Mouse (Mus musculus) retina, postnatal 7 days (tissue): Measurements from ENCODE around the gene Ccdc85c.

Source experiments
- DNase-seq: peaks from one replicate; pipeline ENCODE4 v3.0.0-alpha.2; 2012; ENCODE audit warnings: low read depth, low spot score

Gene Ccdc85c

DNA sequence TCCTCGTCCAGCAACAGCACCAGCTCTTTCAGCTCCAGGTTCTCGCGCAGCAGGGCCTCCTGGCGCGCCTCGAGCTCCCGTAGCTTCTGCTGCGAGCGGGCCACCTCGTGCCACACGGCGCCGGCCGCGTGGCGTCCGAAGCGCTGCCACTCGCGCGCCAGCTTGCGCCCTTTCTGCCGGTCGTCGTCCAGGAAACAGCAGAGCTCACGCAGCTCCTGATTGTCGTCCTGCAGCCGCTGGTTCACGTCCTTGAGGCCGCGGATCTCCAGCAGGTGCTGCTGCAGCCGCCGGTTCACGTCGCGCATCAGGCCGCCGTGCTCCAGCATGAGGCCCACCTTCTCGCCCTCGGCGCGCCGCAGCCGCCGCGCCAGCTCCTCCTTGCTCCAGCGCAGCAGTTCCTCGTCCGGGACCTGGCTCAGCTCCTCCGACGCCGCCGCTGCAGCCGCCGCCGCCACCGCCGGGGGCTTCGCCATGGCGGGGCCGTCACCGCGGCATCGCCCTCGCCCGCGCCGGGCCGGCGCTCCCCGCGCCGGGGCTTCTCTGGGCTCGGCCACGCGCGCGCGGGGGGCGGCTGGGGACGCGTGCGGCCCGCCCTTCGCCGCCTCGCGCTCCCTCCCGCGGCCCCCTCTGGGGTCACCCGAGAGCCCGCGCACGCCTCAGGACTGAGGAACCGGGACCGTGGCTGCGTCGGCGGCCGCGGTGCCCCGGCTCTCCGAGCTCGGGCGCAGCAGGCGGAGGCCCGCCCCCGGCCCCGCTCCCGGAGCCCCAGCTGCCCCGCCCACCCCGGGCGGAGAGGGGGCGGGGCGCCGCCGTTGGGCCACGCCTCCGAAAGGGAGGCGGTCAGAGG is at the start of gene Ccdc85c:
TSS of gene Ccdc85c (minus strand) at position 765 of the 847 bp plus-strand sequence.
- no peak for DNase-seq

DNA sequence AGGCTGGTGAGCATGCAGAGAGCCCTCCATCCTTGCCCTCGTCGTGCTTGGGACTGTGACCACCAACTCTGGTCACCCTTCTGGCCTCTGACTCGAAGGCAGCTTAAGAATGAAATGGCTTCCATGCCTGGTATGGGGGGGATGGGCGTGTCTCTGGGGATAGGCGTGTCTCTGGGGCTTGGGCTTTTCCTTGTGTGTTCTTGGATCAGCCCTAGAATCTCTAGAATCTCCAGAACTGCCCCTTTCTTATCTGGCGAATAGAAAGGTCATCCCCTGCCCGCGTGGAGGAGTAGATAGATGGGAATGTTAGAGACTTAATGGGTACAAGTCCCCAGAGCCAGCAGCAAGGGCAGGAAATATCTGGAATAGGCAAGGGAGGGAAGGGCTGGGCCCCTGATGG is 44.9 kb upstream of the Ccdc85c start:
- no peak for DNase-seq

DNA sequence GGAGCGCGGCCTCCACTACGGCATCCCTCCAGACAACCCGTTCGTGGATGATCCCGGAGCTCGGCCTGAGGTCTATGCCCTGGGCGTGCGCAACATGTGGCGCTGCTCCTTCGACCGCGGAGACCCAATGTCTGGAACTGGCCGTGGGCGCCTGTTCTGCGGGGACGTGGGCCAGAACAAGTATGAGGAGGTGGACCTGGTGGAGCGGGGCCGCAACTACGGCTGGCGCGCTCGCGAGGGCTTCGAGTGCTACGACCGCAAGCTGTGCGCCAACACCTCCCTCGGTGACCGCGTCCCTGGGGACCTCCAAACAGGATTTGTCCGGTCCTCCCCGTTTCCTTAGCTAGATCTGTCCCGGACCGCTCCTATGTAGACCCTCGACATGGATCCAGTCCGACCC is 43.3 kb upstream of the Ccdc85c start:
- DNase-seq = no peak

DNA sequence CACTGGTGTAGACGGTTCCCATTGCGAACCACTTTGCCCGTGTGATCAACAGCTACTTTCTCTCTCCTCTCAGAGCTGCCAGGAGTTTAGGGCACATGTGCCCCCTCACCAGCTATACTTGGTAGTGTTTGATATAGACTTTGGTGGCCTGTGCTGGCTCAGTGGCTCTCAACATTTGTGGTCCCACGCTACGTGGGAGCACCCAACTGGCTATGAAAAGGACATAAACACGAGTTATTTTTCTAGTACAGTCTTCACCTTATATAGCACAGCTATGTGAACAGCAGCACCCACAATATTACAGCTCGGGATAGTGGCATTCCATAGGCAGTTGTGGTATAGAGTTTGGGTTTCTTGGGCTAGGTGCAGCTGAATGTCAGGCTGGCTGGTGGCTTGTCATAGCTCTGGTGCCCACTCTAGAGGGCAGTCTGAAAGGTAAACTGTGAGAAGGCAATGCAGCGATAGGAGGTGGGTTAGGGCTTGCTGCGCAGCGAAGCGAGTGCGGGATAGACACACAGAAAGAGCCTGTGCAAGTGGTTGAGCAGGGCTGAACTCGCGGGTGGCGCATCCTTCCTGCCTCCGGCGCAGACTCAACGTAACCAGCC is 42.7 kb upstream of the Ccdc85c start:
- DNase-seq = no peak

DNA sequence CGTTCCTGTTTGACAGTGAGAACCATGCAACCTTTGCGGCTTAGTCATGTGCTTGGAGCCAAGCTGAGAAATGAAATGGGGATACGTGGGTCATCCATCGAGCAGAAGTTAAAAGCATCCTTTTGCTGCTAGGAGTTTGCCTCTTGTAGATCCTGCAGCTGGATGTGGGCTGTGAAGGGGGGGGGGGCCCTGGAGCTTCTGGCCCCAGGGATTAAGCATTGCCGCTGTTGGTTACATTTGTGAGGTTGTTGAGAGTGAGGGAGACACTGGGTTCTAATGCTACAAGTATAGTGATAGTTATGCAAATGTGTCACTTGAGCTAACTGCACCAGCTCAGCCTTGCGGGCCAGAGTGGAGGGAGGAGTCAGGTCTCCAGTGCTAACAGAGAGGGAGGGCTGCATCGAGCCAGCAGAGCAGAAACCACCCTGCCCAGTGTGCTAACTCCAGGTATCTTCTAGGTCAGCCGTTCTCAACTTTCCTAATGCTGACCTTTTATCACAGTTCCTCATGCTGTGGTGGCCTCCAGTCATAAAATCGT is 42.0 kb upstream of the Ccdc85c start:
- no peak for DNase-seq

DNA sequence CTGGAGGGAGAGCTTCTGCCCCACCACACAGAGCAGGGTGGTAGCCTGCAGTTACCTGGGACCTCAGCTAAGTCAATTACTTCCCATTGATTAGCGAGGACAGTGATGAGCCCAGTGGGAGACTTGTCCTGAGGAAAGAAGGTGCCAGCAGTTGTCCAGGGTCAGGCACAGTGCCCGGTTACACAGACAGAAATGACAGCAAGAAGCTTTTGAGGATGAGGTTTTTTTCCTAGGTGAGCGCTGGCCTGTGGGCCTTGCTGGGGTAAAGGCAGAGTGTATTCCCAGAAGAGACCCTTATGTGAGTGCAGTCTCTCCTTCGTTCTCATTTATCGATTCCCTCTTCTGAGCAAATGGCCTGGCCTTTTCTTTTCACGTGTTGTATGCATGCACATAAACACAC is 41.4 kb upstream of the Ccdc85c start:
- no peak for DNase-seq

DNA sequence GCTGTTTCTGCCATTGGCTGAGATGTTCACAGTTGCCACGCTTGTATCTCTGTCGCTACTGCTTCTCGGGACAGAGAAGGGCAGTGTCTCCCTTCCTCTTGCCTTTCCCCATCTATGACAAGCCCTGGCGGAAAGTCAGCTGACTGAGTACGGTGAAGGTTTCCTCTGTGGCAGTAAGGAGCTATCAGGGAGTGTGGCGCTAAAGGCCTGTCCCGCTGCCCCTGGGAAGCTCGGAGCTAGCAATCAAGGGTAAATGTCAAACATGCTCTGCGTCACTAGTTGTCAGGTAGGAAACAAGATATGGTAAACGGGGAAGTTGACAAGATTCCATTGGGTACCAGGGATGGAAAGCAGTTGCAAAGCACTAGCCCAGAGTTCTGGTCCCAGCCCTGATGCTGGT is 40.6 kb upstream of the Ccdc85c start:
- DNase-seq = no peak

DNA sequence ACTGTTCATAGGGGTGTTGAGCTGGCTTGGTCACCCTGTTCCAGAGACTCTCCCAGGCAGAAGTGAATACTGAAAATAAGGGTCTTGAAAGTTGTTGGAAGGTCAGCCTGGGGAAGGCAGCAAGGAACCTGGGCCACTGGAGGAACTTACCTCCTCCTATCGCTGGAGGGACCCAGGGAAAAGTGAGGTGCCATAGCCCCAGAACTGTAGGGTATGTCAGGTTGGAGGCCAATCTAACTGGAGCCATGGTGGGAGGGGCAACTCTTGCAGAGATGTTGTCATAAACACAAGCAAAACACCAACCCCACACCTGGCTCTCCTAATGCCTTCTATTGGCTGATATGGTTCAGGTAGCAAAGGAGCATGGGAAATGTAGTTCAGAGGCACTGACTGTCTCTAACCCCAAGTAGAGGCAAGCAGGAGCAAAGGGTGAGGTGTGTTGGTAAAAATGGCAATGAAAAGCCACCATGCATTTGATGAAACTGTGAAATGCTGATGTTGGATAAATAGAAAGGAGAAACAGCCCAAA is 38.1 kb upstream of the Ccdc85c start:
- no peak for DNase-seq

DNA sequence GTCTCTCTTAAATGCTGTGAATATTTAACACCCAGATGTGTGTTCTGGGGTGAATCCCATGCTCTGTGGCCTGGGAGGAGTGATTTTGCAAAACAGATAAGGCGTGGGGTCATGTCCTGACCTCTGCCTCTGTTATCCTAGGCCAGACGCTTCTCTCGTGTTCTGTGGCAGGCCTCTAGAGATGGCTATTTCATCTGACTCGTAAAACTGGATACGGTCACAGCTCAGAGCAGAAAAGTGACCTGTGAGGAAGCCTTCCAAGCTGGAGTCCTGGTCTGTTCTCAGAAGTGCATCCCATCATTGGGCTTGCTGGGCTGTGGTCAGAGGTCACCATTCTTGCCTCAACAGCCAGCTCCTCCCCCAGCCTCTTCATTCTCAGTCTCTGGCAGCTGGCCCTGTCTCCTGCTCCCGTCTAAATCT is 37.2 kb upstream of the Ccdc85c start:
- DNase-seq = no peak

DNA sequence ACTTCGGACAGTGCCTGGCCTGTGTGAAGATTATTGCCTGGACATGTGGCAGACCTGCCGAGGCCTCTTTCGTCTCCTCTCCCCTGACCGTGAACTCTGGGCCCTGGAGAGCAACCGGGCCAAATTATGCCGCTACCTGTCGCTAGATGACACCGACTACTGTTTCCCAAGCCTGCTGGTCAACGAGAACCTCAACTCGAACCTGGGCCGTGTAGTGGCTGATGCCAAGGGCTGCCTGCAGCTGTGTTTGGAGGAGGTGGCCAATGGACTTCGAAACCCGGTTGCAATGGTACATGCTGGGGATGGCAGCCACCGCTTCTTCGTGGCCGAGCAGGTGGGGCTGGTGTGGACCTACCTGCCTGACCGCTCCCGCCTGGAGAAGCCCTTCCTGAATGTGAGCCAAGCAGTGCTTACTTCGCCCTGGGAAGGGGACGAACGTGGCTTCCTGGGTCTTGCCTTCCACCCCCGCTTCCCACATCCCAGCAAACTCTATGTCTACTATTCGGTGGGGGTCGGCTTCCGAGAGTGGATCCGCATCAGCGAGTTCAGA is 36.6 kb upstream of the Ccdc85c start:
- DNase-seq = no peak

DNA sequence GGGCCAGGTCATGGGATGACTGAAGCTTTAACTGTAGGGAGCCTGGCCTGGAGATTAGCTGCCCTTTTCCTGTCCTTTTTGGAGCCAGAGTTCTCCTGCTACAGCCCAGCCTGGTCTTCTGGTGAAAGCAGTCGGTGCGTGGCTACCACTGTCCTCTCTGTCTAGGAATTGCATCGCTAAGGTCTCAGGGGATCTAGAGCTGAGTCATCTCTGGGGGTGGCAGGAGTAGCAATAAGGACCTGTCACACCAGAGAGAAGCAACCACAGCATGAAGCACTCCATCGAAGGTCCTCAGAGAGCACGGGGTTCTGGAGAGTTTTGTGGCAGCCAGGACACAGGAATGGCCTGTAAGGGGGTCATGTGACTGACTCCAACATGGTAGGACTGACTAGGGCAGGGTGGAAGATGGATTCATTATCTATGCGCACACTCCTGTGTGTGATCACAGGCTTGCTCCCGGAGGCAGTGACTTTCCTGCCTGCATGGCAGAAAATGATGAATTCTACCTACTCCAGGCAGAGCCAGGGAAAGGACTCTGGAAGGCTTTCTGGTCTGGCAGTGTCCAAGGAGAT is 35.3 kb upstream of the Ccdc85c start:
- DNase-seq = no peak

DNA sequence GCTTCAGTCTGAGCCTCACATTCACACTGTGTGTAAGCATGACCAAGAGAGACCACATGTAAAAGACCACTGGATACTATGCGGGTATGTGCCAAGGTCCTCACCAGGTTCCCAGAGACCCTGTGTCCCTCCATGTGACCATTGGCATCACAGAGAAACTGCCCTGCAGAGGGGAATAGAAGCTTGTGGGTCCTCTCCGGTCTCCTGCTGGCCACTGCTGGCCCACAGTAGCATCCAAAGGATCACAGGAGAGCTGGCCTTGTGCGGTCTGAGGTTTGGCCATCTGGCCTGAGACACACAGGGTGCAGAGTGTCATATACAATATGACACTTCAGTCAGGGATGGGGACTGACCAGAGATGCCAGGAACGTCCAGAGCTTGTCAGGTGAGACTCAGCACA is 34.8 kb upstream of the Ccdc85c start:
- no peak for DNase-seq

DNA sequence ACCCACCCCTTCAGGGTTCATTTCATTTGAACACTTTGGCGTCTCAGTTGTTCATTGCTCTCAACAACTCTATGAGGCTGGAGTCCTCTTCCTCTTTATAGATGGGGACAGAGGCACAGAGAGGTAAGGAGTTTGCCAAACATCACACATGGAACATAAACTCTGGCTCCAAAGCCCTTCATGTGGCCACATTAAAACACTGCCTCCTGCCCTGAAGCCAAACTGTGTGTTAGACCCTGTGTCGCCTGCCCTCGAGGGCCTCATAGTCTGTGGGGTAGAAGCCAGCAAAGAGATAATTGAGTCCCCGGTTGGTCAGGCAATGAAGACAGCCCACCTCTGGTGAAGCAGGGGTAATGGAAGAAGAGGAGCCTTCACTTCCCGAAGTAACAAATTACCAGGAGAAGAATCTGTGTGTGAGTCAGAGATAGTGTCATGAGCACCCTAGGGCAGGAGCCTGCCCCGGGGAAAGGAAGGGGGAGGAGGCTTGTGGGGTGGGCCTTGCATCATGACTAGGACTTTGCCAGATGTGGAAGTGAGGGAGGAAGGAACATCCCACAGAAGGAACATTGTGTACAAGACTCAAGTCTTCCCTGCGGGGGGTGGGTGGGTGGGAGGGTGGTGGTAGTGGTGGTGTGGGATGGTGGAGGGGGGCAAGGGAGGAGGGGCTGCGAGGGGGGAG is 34.0 kb upstream of the Ccdc85c start:
- no peak for DNase-seq

DNA sequence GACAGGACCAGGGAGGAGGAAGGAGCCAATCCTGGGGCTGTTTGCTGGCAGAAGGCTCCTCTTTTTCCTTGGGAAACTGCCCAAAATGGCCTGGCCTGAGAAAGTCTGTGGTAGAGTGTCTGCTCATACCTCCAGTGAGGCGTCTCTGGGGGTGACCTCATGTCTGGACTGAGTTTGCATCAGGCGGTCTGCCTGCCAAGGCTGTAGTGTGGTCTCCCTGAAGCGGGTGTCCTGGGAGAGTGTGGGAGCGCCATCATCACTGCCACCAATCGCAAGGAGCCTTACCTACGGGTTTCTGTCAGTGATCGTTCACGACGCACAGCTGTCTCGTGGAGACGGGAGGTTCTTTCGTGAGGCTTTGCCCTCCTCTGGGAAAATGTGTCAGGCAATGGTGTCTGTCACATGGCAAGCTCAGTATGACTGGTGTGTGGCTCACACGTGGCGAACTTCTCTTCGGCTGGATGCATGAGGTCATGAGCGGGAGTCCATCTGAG is 33.2 kb upstream of the Ccdc85c start:
- DNase-seq = no peak

DNA sequence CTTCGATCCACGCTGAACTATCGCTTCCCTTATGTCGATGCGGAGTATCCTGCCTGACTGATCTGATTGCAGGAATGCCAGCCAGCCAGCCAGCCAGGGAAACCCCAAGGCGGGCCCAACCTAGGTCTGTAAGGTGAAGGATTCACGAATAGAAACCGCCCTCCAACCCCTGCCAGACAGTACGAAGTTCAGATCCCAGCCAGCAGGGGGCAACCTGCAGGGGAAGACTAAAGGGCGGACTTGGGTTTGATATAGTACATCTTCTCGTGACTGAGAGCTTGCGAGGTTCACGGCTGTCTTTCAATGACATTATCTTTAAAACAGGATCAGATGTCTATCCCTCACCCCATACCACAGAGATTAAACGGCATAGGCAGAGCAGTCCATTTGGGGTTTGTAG is 32.3 kb upstream of the Ccdc85c start:
- peak; percentile 43 for DNase-seq

DNA sequence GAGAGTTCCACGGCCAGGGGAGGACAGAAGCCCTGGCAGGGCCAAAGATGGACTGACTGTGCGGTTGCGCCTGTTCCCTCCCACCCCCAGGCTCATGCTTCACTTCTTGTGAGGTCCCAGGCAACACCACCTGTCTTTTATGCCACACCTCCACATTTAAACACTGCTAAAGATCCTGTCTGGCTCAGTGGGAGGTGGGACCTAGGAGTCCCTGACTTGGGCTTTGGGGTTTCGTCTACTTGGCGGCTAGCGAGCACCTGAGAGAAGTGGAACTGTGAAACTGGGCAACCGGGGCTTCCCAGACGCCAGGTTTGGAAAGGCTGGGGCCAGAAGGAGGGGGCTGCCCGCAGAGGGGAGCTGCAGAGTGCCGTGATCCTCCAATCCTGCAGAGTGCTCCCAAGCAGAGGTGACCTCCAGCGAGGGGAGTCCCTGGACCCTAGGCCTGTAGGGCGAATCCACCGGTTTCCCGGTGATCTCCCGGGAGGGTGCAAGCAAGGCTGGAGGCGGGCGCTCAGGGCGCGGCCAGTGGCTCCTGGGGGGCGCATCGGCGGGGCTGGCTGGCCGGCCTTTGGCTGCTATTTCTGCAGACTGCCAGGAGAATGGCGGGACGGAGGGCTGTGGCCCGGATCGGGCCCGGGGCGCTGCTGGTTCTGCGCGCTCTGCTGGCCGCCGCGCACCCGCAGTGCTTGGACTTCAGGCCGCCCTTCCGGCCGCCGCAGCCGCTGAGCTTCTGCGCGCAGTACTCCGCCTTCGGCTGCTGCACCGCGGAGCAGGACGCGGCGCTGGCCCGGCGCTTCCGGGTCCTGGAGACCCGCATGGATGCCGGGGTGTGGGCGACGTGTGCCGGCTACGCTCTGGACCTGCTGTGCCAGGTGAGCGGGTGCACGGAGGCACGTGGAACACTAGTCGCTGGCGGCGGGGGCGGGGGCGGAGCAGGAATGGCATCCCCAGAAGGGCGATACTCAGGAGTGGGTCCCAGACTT is 30.9 kb upstream of the Ccdc85c start, which contains the start of gene Hhipl1:
TSS of gene Hhipl1 (plus strand) at position 459 of the 983 bp plus-strand sequence.
- peak; percentile 35 for DNase-seq

DNA sequence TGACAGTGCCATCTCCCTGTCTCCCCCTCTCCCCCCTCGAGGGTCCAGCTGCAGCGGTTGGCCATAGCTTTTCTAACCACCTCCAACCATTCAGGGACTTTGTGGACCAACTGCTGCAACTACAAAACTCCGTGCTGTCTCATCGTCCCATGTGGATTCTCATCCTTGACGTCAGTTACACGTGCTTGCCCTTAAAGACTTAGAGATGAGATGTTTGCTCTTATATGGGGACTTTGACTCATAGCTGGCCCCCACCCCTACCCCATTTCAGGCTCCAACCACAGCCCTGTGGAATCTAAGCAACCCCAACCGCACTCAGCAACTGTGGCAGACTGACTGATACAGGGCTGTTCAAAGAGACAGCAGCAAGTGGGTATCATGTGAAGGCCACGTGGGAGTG is 29.9 kb upstream of the Ccdc85c start:
- no peak for DNase-seq

DNA sequence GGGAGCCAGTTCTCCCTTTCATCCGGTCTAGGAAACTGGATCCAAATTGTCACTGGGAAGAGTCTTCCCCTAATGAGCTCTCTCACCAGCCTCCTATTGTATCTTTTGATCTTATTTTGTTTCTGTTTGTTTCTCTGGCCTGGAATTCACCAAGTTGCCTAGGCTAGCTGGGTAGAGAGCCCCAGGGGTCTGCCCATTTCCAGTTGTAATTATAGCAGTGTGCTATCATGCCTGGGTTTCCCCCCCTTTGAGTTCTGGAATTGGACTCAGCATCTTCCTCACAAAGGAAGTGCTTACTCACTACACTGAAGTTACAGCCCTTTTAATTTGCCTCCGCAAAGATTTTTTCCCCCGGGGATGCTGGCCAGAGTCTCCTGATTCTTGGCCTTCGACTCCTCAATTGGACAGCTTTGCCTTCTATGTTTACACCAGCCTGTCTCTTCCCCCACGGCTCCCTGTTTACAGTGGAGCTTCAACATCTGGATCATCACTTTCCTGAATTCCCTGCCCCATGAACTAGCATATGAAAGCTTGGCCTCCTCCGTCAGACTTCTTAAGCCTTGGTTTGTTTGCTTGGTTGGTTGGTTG is 28.6 kb upstream of the Ccdc85c start:
- DNase-seq = no peak

DNA sequence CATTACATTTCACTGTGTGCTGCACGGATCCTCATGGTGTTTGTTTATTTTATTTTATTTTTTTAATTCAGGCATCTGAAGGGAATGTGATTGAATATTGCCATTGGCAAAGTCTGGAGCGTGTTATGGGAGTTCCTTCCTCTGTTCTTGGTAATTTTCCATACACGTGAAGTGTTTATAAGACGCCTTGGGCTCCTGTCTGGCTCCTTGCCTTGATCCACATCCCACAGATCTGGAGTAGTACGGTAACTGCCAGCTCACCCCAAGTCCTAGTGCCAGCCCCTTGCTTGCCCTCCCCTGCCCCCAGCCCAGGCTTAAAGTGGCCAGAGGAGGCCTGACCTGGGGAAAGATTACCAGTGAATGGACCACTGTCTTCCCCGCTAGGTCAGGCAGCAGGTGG is 25.8 kb upstream of the Ccdc85c start:
- DNase-seq = no peak

DNA sequence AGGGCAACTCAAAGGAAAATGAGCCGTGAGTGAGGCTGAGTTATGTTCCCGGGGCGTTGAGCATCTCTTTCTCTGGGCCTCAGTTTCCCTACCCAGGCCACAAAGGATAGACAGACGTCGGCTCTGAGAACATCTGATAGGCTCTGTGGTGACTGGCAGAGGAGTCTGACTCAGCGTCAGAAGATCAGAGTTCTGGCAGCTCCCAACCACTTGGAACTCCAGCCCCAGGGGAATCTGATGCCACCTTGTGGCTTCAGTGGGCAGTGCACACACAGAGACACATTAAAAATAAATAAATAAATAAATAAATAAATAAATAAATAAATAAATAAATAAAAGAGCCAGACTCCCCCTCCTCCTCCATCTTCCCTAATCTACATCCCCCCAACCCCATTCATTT is 21.8 kb upstream of the Ccdc85c start:
- no peak for DNase-seq
